Mouse (Mus musculus): ENCODE data around the gene Card6.
A peak's percentile ranks its signal among the peaks of the same experiment; 100 is the strongest.

DNA sequence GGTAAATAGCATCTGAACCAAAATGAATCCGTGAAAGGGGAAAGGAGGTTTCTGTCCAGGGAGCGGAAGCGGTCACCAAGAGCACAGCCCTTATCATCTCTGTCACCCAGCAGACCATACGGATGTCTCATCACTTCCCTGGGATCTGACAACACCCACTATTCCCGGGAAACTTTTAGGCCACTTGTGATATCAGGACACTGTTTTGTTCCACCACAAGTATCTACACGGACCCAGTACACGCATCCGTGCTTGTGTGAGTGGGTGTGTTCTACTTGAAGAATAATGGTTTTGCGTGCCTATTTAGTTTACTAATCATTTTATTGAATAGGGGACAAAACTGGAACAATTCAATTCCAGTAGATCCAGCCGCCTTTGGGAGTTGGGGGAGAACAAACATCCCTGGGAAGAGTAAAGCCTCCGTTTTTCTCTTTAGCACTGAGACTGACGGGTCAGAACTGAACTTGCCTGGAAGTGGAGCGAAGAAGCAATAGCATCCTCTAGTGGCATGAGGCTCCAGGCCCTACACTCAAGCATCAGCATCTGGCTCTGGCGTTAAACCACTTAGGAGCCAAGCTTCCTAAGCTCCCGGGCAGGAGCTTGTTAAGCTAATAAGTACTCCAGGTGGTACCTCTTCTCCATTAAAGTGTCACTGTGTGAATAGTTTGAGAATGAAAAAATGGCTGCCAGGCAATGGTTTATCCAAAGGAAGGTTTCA is 39.4 kb downstream of the Card6 start:
- TF ChIP-seq POLR2A (IDR thresholded peaks at IDR 0.05; ENCODE audit: low read depth, low read length) (no peak), CTCF (IDR thresholded peaks at IDR 0.05; ENCODE audit: borderline replicate concordance, insufficient read depth, low read length) (peak; percentile 70; the same call in 1 of the 2 replicates)
